Mouse (Mus musculus) hindbrain, embryonic 10.5 days (tissue): ENCODE measurements around the gene Zscan22. TPM values are rescaled to one million over a fixed set of nuclear protein-coding genes. Genes with fewer than 3 reads are reported as not detected.
"Not testable (repeated sequence)": the region's sequence is repeated elsewhere in the genome, so short reads cannot be mapped to it uniquely, and the experiment has no call there.

Experiments used
- DNase-seq: peaks from one replicate; pipeline ENCODE4 v3.0.0-alpha.2; 2017; ENCODE audit warnings: low spot score
- H3K27ac ChIP-seq: fragments of 300-500 bp; sonication (generic); 2 replicates; pipeline ENCODE4 v1.5.1; 2016; ENCODE audit warnings: mild to moderate bottlenecking, moderate library complexity
- H3K27me3 ChIP-seq: fragments of 300-500 bp; sonication (generic); 2 replicates; pipeline ENCODE4 v1.6.1; 2016; ENCODE audit warnings: mild to moderate bottlenecking; ENCODE audit not compliant: poor library complexity, insufficient read depth, severe bottlenecking
- H3K36me3 ChIP-seq: fragments of 300-500 bp; sonication (generic); 2 replicates; pipeline ENCODE4 v1.6.1; 2016; ENCODE audit warnings: mild to moderate bottlenecking, moderate library complexity
- H3K4me1 ChIP-seq: fragments of 300-500 bp; sonication (generic); replicated peaks from 2 replicates; pipeline ENCODE4 v1.6.1; 2016; ENCODE audit warnings: mild to moderate bottlenecking
- H3K4me3 ChIP-seq: fragments of 300-500 bp; sonication (generic); 2 replicates; pipeline ENCODE4 v1.5.1; 2016; ENCODE audit warnings: mild to moderate bottlenecking, moderate library complexity
- H3K9me3 ChIP-seq: fragments of 300-500 bp; sonication (generic); 2 replicates; pipeline ENCODE4 v1.6.1; 2016; ENCODE audit warnings: mild to moderate bottlenecking, moderate library complexity
- WGBS: fragments of 180-500 bp; shearing (Covaris S2); methylation state at CpG from one replicate; pipeline ENCODE4 v1.1.7; 2016; 5-methylcytosine and 5-hydroxymethylcytosine counted together
- polyA plus RNA-seq: library from polyadenylated mRNA; unstranded; fragments of >200 nt; fragmentation: Nextera tagmentation; extraction: Ambion mirVana; gene quantifications from 2 replicates; pipeline ENCODE4 v1.2.1, GENCODE M21; 2016

Gene Zscan22
- polyA plus RNA-seq, 1 experiment from 2014 or later = 14.8 TPM

DNA sequence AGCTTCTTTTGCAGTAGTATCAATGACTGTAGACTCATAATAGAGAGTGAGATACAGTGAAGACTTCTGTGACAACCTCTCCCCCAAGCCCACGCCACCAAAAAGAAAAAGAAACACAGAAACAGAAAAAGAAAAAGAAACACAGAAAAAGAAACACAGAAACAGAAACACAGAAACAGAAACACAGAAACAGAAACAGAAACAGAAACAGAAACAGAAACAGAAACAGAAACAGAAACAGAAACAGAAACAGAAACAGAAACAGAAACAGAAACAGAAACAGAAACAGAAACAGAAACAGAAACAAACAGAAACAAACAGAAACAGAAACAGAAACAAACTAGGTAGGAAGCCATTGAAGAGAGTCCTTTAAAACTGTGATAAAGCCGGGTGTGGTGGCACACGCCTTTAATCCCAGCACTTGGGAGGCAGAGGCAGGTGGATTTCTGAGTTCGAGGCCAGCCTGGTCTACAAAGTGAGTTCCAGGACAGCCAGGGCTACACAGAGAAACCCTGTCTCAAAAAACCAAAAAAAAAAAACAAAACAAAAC lies 39.7 kb downstream of the Zscan22 start:
- H3K4me3 ChIP-seq, H3K27ac ChIP-seq, DNase-seq, H3K4me1 ChIP-seq, H3K36me3 ChIP-seq, H3K27me3 ChIP-seq, H3K9me3 ChIP-seq: not testable (repeated sequence)
- 88% methylated on average over 4 of the region's 4 CpGs for WGBS

DNA sequence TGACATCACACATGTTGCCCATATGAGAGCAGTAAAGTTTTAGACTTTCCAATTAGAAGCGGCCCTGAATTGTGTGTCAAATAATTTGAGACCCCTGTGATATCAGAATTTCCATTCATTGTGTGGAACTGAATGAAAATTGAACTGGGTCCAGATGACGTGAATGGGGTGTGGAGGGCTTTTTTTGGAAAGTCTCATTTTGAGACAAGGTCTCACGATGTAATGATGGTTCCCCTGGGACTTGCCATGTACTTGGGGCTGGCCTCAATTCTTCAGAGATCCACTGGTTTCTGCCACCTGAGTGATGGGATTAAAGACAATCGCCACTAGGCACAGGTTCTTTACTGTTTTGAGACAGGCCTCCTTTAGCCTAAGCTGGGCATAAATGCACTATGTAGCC lies 43.0 kb downstream of the Zscan22 start:
- Histone ChIP-seq H3K27ac (no peak overlapping the region), H3K4me1 (no peaks in the 10 kb centered on the region), H3K4me3 (no peak overlapping the region), H3K27me3 (no peaks in the 10 kb centered on the region), H3K36me3 (no peaks in the 10 kb centered on the region), H3K9me3 (no peaks in the 10 kb centered on the region)
- 86% methylated on average over 4 of the region's 4 CpGs for WGBS
- DNase-seq = no peak

DNA sequence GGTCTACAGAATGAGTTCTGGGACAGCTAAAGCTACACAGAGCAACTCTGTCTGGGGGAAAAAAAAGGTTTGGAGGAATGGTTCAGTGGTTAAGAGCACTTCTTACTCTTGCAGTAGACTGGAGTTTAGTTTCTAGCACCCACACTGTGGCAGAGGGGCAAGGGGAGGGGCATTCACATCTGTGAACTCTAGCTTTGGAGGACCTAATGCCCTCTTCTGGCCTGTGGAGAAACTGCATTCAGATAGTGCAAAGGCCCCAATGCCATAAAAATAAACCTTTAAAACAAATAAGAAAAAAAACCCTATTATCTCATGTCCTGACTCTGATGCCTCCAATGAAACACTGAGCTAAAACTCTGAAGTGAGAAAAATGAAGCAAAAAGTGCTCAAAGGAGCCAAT lies 45.9 kb downstream of the Zscan22 start:
- DNase-seq = no peak
- no peak overlapping the region for H3K4me3 ChIP-seq
- H3K27me3 ChIP-seq = no peaks in the 10 kb centered on the region
- no peaks in the 10 kb centered on the region for H3K36me3 ChIP-seq
- H3K9me3 ChIP-seq = no peaks in the 10 kb centered on the region
- no peak overlapping the region for H3K27ac ChIP-seq
- no peaks in the 10 kb centered on the region for H3K4me1 ChIP-seq

DNA sequence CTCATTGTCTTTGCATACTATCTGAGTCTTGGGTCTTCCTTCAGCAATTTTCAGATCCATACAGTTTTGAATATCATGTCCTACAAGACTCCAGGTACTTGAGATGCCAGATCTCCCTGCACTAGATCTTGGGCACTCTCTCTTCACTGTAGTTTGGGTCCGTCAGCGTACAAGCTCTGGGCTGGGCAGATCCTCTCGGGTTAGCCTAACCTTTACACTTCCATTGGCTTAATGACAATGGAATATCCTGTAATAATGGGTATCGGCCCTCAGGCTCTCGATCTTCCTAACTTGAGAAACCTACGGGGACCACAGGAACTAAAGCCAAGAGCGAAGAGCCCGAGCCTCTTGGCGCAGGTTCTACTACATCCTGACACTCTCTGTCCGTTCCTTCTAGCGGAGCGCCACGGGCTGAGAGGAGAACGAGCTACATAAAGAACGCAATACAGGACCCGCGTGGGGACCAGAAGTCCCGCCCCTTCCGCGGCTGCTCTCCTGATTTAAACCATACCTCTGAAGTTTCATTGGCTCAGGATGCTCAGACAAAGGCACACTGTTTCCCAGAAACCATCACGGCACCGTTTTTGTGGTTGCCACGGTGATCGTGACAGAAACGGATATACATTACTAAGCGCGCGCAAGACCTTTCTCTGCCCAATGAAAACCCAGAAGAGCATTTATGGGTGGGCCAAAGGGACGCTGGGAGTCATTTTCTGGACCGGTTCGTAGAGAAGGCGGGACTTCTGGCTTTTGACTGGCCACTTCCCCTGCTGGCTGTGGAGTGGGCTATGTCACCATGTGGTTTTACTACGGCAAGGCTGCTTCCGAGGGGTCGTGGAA lies 51.6 kb downstream of the Zscan22 start:
- peak; percentile 95 for DNase-seq
- Histone ChIP-seq H3K27me3 (no peaks in the 10 kb centered on the region), H3K4me3 (peak overlapping the region; percentile 56), H3K36me3 (no peaks in the 10 kb centered on the region), H3K9me3 (0 out of 2 replicates have a peak, but pooled peaks cover 2% of the 10 kb centered on the region), H3K27ac (peak overlapping the region; percentile 93), H3K4me1 (peaks cover 10% of the 10 kb centered on the region)
- 11% methylated on average over 35 of the region's 35 CpGs for WGBS

- WGBS = 5% methylated on average over 16 of the region's 16 CpGs
- no peaks in the 10 kb centered on the region for H3K36me3 ChIP-seq
- no peaks in the 10 kb centered on the region for H3K27me3 ChIP-seq
- DNase-seq = no peak
- H3K4me1 ChIP-seq = peaks cover 10% of the 10 kb centered on the region
- peak overlapping the region; percentile 93 for H3K27ac ChIP-seq
- 0 out of 2 replicates have a peak, but pooled peaks cover 2% of the 10 kb centered on the region for H3K9me3 ChIP-seq
- H3K4me3 ChIP-seq = peak overlapping the region; percentile 56
These were observed 52.2 kb downstream of the Zscan22 start for GRCm38 (mm10) chr7:12949872-12950229.

- no peak overlapping the region for H3K4me3 ChIP-seq
- no peaks in the 10 kb centered on the region for H3K9me3 ChIP-seq
- WGBS = 65% methylated on average over 3 of the region's 3 CpGs
- H3K27me3 ChIP-seq = no peaks in the 10 kb centered on the region
- no peak for DNase-seq
- H3K27ac ChIP-seq = no peak overlapping the region
- H3K36me3 ChIP-seq = no peaks in the 10 kb centered on the region
- peaks cover 8% of the 10 kb centered on the region for H3K4me1 ChIP-seq
These were observed 57.3 kb downstream of the Zscan22 start for GRCm38 (mm10) chr7:12954896-12955295.

DNA sequence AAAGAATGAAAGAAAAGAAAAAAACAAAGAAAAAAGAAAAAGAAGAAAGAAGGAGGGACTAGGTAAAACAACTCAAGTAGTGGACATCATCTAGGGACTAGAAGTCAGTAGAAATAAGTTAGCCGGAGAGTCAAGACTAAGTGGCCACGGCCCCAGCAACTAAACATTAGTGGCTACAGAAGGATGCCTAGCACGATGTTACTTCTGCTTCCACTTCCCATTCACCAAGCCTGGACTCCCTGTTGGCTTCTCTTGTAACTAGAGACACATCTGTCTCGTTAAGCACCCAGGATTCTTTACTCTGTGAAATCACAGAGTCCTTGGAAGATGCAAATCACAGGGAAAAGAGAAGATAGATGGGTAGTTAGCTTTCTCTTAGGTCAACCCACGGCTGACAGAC lies 59.9 kb downstream of the Zscan22 start:
- 75% methylated on average over 5 of the region's 5 CpGs for WGBS
- DNase-seq = no peak
- Histone ChIP-seq H3K27me3 (no peaks in the 10 kb centered on the region), H3K27ac (no peak overlapping the region), H3K4me3 (no peak overlapping the region), H3K4me1 (peaks cover 7% of the 10 kb centered on the region; the same call in 1 of the 2 replicates), H3K36me3 (no peaks in the 10 kb centered on the region), H3K9me3 (no peaks in the 10 kb centered on the region)

Other genes with a start within 250 kb of the Zscan22 start
- not detected in 2 replicates for gene Vmn2r55, start 212.8 kb upstream of the Zscan22 start, polyA plus RNA-seq
- gene Vmn2r56, start 162.8 kb upstream of the Zscan22 start, polyA plus RNA-seq = not detected in 2 replicates
- 10.8 and 12.0 TPM in 2 replicates for gene Zscan18, start 94.2 kb upstream of the Zscan22 start, polyA plus RNA-seq
- gene Zfp329, start 79.0 kb upstream of the Zscan22 start, polyA plus RNA-seq = 14.1 and 15.8 TPM in 2 replicates
- 26.7 and 26.9 TPM in 2 replicates for gene Zfp110, start 63.1 kb upstream of the Zscan22 start, polyA plus RNA-seq
- 4.7 and 4.9 TPM in 2 replicates for gene Zfp128, start 16.6 kb upstream of the Zscan22 start, polyA plus RNA-seq
- 868 and 1,033 TPM in 2 replicates for gene Rps5, start 24.5 kb downstream of the Zscan22 start, polyA plus RNA-seq
- gene Rnf225, start 29.6 kb downstream of the Zscan22 start, polyA plus RNA-seq = 0.62 and 0.77 TPM in 2 replicates
- 11.8 and 12.7 TPM in 2 replicates for gene Zfp324, start 68.0 kb downstream of the Zscan22 start, polyA plus RNA-seq
- 16.6 and 17.0 TPM in 2 replicates for gene Zfp446, start 80.0 kb downstream of the Zscan22 start, polyA plus RNA-seq
- 0.11 and 0.26 TPM in 2 replicates for gene Slc27a5, start 100.4 kb downstream of the Zscan22 start, polyA plus RNA-seq
- 373 and 399 TPM in 2 replicates for gene Trim28, start 101.3 kb downstream of the Zscan22 start, polyA plus RNA-seq
- 31.3 and 34.4 TPM in 2 replicates for gene Zbtb45, start 112.2 kb downstream of the Zscan22 start, polyA plus RNA-seq
- gene Chmp2a, start 137.0 kb downstream of the Zscan22 start, polyA plus RNA-seq = 113 and 144 TPM in 2 replicates
- 126 and 157 TPM in 2 replicates for gene Ube2m, start 140.5 kb downstream of the Zscan22 start, polyA plus RNA-seq
- gene Mzf1, start 156.9 kb downstream of the Zscan22 start, polyA plus RNA-seq = 2.8 and 4.4 TPM in 2 replicates
- not detected in 2 replicates for gene Vmn1r85, start 197.4 kb downstream of the Zscan22 start, polyA plus RNA-seq
- not detected in 2 replicates for gene Vmn1r86, start 222.1 kb downstream of the Zscan22 start, polyA plus RNA-seq
- not detected in 2 replicates for gene Vmn1r87, start 242.3 kb downstream of the Zscan22 start, polyA plus RNA-seq